In genomic region chrX:81070210-81070803, GRCm38 (mm10) we compare ENCODE assay signal across 8 mouse cellular contexts. TPM values are rescaled to one million over a fixed set of nuclear protein-coding genes. Genes with fewer than 3 reads are reported as not detected.
DNase-seq lines count a peak whose midpoint lies in the region; ATAC-seq lines count a peak whose summit lies in the region.

TSS of gene Tmem47 (plus strand) at chrX:81070698.

- no peaks in the 10 kb centered on the region for H3K27me3 ChIP-seq in forebrain, embryonic 10.5 days (ENCODE audit: poor library complexity, severe bottlenecking)
- no peaks in the 10 kb centered on the region for H3K27me3 ChIP-seq in heart, embryonic 12.5 days (replicated peaks)
- H3K27me3 ChIP-seq in kidney, embryonic 16.5 days (ENCODE audit: insufficient read depth, low read length), result no peaks in the 10 kb centered on the region
- no peaks in the 10 kb centered on the region for H3K27me3 ChIP-seq in liver, embryonic 11.5 days (replicated peaks; ENCODE audit: control insufficient read depth, insufficient read depth, low read length)
- H3K27me3 ChIP-seq in neural tube, embryonic 11.5 days (ENCODE audit: control insufficient read depth, insufficient read depth, low read length), result no peaks in the 10 kb centered on the region

- peaks cover 11% of the 10 kb centered on the region; the same call in 1 of the 2 replicates for H3K4me1 ChIP-seq in forebrain, embryonic 10.5 days
- H3K4me1 ChIP-seq in heart, embryonic 12.5 days (replicated peaks), result no peaks in the 10 kb centered on the region
- no peaks in the 10 kb centered on the region for H3K4me1 ChIP-seq in kidney, embryonic 16.5 days (ENCODE audit: insufficient read depth, low read length)
- H3K4me1 ChIP-seq in liver, embryonic 11.5 days (replicated peaks; ENCODE audit: control insufficient read depth, insufficient read depth, low read length), result no peaks in the 10 kb centered on the region
- H3K4me1 ChIP-seq in neural tube, embryonic 11.5 days (ENCODE audit: control insufficient read depth, insufficient read depth, low read length), result no peaks in the 10 kb centered on the region

- H3K4me2 ChIP-seq in heart, embryonic 12.5 days, result peak within 1 kb of the TSS; percentile 70
- H3K4me2 ChIP-seq in kidney, embryonic 16.5 days (replicated peaks; ENCODE audit: low read depth, low read length), result peak within 1 kb of the TSS; percentile 57
- H3K4me2 ChIP-seq in liver, embryonic 11.5 days, result peak within 1 kb of the TSS; percentile 70
- peak within 1 kb of the TSS; percentile 45 for H3K4me2 ChIP-seq in neural tube, embryonic 11.5 days (ENCODE audit: low read depth)

- peak; percentile 11 for DNase-seq in thymus, postnatal 4 days
- no peak for DNase-seq in thymus, adult 18-20 months
- DNase-seq in forebrain, embryonic 10.5 days (ENCODE audit: extremely low spot score, low spot score), result peak; percentile 77
- DNase-seq in liver, embryonic 11.5 days (ENCODE audit: low spot score), result peak; percentile 60
- DNase-seq in neural tube, embryonic 11.5 days (ENCODE audit: low spot score), result peak; percentile 87
- DNase-seq in urinary bladder, postnatal 14 days (ENCODE audit: low spot score), result peak; percentile 45

- no peaks in the 10 kb centered on the region for H3K36me3 ChIP-seq in forebrain, embryonic 10.5 days (replicated peaks)
- no peaks in the 10 kb centered on the region for H3K36me3 ChIP-seq in heart, embryonic 12.5 days
- no peaks in the 10 kb centered on the region for H3K36me3 ChIP-seq in kidney, embryonic 16.5 days (ENCODE audit: insufficient read depth, low read length)
- no peaks in the 10 kb centered on the region for H3K36me3 ChIP-seq in liver, embryonic 11.5 days (ENCODE audit: control insufficient read depth, insufficient read depth, low read length)
- H3K36me3 ChIP-seq in neural tube, embryonic 11.5 days (ENCODE audit: control insufficient read depth, insufficient read depth, low read length), result no peaks in the 10 kb centered on the region

- H3K27ac ChIP-seq in forebrain, embryonic 10.5 days, result peak within 1 kb of the TSS; percentile 91
- H3K27ac ChIP-seq in heart, embryonic 12.5 days (ENCODE audit: poor library complexity, severe bottlenecking), result peak within 1 kb of the TSS; percentile 90
- H3K27ac ChIP-seq in kidney, embryonic 16.5 days (ENCODE audit: low read length), result peak within 1 kb of the TSS; percentile 88
- peak within 1 kb of the TSS; percentile 38; the same call in 1 of the 2 replicates for H3K27ac ChIP-seq in liver, embryonic 11.5 days (ENCODE audit: low read depth, low read length)
- H3K27ac ChIP-seq in neural tube, embryonic 11.5 days (ENCODE audit: low read depth, low read length), result peak within 1 kb of the TSS; percentile 82

- ATAC-seq in heart, embryonic 12.5 days (ENCODE audit: insufficient number of reproducible peaks, low FRiP score), result peak; percentile 92
- ATAC-seq in kidney, embryonic 16.5 days (ENCODE audit: low FRiP score, low TSS enrichment), result peak; percentile 98
- peak; percentile 89 for ATAC-seq in liver, embryonic 11.5 days (replicated peaks; ENCODE audit: low FRiP score)
- ATAC-seq in neural tube, embryonic 11.5 days (ENCODE audit: insufficient read depth, low FRiP score, low TSS enrichment), result peak; percentile 95

- H3K9me3 ChIP-seq in forebrain, embryonic 10.5 days, result no peaks in the 10 kb centered on the region
- H3K9me3 ChIP-seq in heart, embryonic 12.5 days (replicated peaks), result no peaks in the 10 kb centered on the region
- no peaks in the 10 kb centered on the region for H3K9me3 ChIP-seq in kidney, embryonic 16.5 days (ENCODE audit: low read length)
- no peaks in the 10 kb centered on the region for H3K9me3 ChIP-seq in liver, embryonic 11.5 days (ENCODE audit: control insufficient read depth, low read length)
- no peaks in the 10 kb centered on the region for H3K9me3 ChIP-seq in neural tube, embryonic 11.5 days (ENCODE audit: control insufficient read depth, low read length)

- peak within 1 kb of the TSS; percentile 78 for H3K9ac ChIP-seq in heart, embryonic 12.5 days
- H3K9ac ChIP-seq in kidney, embryonic 16.5 days (replicated peaks; ENCODE audit: low read length), result peak within 1 kb of the TSS; percentile 73
- H3K9ac ChIP-seq in liver, embryonic 11.5 days (ENCODE audit: low read depth, low read length), result peak within 1 kb of the TSS; percentile 41
- peak within 1 kb of the TSS; percentile 68 for H3K9ac ChIP-seq in neural tube, embryonic 11.5 days (ENCODE audit: low read length)

- peak within 1 kb of the TSS; percentile 67 for H3K4me3 ChIP-seq in forebrain, embryonic 10.5 days
- peak within 1 kb of the TSS; percentile 78 for H3K4me3 ChIP-seq in heart, embryonic 12.5 days
- peak within 1 kb of the TSS; percentile 63 for H3K4me3 ChIP-seq in kidney, embryonic 16.5 days (ENCODE audit: low read length)
- peak within 1 kb of the TSS; percentile 48 for H3K4me3 ChIP-seq in liver, embryonic 11.5 days (ENCODE audit: low read depth, low read length)
- H3K4me3 ChIP-seq in neural tube, embryonic 11.5 days (ENCODE audit: low read depth, low read length), result peak within 1 kb of the TSS; percentile 60

- 11% methylated on average over 32 of the region's 39 CpGs for WGBS in forebrain, embryonic 10.5 days
- 3% methylated on average over 39 of the region's 39 CpGs for WGBS in heart, embryonic 12.5 days
- 8% methylated on average over 33 of the region's 39 CpGs for WGBS in kidney, embryonic 16.5 days
- WGBS in liver, embryonic 11.5 days, result 7% methylated on average over 39 of the region's 39 CpGs
- WGBS in neural tube, embryonic 11.5 days, result 9% methylated on average over 32 of the region's 39 CpGs

RNA-seq across cellular contexts. Expression of gene Tmem47, which starts in this region (rescaled TPM):
- 42.3 and 51.4 TPM in 2 replicates for polyA plus RNA-seq in forebrain, embryonic 10.5 days (2016; fragmentation: Nextera tagmentation; extraction: Ambion mirVana)
- polyA plus RNA-seq in heart, embryonic 12.5 days (2016; fragmentation: Nextera tagmentation; extraction: Ambion mirVana), result 25.4 and 27.0 TPM in 2 replicates
- polyA plus RNA-seq in kidney, embryonic 16.5 days (2015; fragmentation: Nextera tagmentation; extraction: Ambion mirVana), result 16.6 and 21.3 TPM in 2 replicates
- 16.8 and 17.0 TPM in 2 replicates for polyA plus RNA-seq in liver, embryonic 11.5 days (2014; fragmentation: Nextera tagmentation; extraction: Ambion mirVana)
- 64.7 and 72.5 TPM in 2 replicates for polyA plus RNA-seq in neural tube, embryonic 11.5 days (2014; fragmentation: Nextera tagmentation; extraction: Ambion mirVana)

Comparison
In these comparisons a context has a peak if more than half of its experiments do, and no peak if none do; other contexts are left out.
1. DNase-seq: peak in thymus, postnatal 4 days (single experiment), forebrain, embryonic 10.5 days (single experiment), liver, embryonic 11.5 days (single experiment), neural tube, embryonic 11.5 days (single experiment) and urinary bladder, postnatal 14 days (single experiment); none in thymus, adult 18-20 months (0 of 2).
2. H3K27ac ChIP-seq: peak in every context shown above with its lines; median percentile 91 in forebrain, embryonic 10.5 days; 90 in heart, embryonic 12.5 days; 88 in kidney, embryonic 16.5 days; 82 in neural tube, embryonic 11.5 days; 38 in liver, embryonic 11.5 days.
3. Peak in every context shown above with its lines, with median percentiles within 50 percentile points of each other: H3K4me3 ChIP-seq, ATAC-seq, H3K4me2 ChIP-seq and H3K9ac ChIP-seq.